Mouse (Mus musculus) lung, adult 18-20 months (tissue): ENCODE measurements around the gene Lins1.

ENCODE experiments used
- DNase-seq, 2 experiments: peaks; one replicate each; pipeline ENCODE4 v3.0.0; 2022; ENCODE audit warnings: mixed read lengths in 2 of 2

The Lins1 gene

DNA sequence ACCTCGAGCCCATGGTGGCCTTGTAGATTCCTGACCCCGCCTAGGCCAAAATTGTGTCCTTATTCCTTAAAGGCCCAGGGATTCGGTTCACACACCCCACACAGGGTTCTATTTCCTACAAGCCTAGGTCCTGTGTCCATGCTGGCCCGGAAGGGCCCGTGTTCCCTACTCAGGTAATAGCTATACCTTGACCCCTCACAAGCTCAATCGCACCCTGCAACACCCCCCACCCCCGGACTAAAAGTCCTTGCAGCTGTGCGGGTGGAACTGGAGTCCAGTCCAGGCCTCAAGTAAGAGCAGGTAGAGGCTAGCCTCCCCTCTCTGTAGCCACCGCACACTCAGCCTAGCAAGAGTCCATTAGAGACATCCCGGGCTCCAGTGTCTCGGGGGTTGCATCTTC is 44.2 kb downstream of the Lins1 start:
- DNase-seq: no peak

DNA sequence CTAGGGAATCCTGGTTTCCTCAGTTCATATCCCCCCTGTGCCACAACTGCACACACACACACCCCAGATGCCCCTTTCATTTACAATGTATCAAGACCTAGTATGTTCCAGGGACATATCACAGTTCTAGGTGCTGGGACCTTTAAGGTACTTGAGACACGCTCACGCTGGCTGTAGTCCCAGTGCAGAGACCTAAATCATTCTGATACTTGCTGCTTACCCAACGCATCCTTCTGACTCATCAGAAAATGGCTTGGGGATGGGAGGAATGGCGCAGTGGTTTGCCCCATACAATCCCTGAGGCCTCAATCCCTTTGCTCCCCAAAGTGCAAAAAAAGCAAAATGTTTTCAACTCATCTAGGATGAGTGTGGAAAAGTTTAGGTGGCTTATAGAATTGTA is 44.8 kb downstream of the Lins1 start:
- no peak for DNase-seq

- DNase-seq: peak; percentile 15 to 16
Observed at GRCm38 (mm10) chr7:66734993-66735392, 45.3 kb downstream of the Lins1 start.

DNA sequence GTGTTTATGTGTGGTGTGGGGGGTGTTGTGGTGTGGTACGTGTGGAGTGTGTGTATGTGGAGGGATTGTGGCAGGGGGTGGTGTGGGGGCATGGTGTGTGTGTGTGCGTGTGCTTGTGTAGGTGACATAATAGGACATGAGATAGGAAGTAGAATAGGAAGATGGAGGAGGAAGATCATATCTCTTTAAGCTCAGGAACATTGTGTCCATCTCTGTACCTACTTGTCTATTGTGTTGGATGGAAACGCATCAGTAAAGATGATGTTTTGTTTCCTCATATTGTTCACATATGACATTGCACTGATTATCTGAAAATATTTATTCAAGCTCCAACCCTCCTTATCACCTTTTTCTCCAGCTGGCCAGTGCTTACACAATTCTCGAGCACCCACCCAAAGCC is 47.7 kb downstream of the Lins1 start:
- DNase-seq: no peak

DNA sequence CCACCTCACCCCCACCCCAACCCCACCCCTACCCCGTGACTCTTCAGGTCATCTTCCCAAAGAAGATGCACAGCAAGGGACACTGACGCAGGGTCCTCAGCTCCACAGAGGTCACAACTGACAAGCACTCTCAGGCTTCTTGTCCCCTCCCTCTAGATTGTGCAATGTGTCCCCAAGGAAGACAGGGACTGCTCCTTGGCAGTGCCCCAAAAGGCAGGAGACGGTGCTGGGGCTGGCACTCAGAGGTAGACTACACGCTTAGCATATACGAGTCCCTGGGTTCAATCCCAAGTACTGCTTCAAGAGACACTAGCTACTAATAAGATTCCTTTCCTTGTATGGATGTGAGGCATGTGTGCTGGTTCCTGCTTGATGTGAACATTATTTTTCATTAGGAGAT is 51.3 kb downstream of the Lins1 start:
- DNase-seq: no peak

GRCm38 (mm10) chr7:66741412-66741811 is 51.7 kb downstream of the Lins1 start:
- no peak for DNase-seq

DNA sequence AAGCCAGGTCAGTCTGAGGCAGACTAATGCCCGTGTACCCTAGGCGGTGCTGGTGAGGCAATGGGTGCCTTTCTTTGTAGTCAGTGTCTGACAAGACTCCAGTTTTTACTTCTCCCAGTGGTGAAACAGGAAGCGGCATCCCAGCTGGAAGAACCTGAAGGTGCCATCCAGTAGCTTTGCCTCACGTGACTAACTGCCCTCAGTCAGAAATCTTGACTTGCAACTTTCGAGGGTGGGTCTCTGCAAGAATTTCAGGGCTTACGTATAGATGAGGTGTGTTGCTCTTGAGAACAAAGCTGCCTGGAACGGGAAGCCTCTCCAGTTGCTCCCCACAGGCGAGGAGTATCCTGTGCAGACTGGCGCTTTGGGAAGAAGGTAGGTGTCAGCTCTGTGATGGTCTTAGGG is 53.7 kb downstream of the Lins1 start, which contains the start of gene Cers3:
Gene Cers3 (plus strand): TSS at position 128 of the 405 bp plus-strand sequence.
- DNase-seq: peak in 1 of 2 experiments; percentile 33

GRCm38 (mm10) chr7:66746972-66747371 is 57.3 kb downstream of the Lins1 start:
- DNase-seq: no peak

- no peak for DNase-seq
Observed at GRCm38 (mm10) chr7:66749998-66750397, 60.3 kb downstream of the Lins1 start.

DNA sequence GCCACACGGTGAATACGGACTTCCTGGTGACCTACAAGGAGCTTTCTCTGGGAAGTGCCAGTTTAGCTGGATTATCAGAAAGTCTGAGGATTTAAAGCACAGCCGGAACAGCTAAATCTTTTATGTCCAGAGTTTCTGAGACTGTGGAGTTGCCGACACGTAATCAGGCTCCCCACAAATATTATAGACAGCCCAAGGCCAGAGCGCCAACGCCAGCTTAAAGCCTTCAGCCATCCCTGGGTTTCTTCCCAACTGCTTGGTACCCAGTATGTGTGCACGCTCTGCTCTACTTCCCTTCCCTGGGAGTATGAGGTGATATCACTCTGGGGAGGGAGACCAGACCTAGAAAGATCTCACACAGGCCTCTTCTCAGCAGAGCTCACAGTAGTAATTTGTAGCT is 64.1 kb downstream of the Lins1 start:
- DNase-seq: no peak

- DNase-seq: no peak
Observed at GRCm38 (mm10) chr7:66755611-66756010, 65.9 kb downstream of the Lins1 start.
